Mouse (Mus musculus): ENCODE results near the gene Gm6871.
"Not testable (repeated sequence)": the region's sequence is repeated elsewhere in the genome, so short reads cannot be mapped to it uniquely, and the experiment has no call there.

Gene Gm6871

DNA sequence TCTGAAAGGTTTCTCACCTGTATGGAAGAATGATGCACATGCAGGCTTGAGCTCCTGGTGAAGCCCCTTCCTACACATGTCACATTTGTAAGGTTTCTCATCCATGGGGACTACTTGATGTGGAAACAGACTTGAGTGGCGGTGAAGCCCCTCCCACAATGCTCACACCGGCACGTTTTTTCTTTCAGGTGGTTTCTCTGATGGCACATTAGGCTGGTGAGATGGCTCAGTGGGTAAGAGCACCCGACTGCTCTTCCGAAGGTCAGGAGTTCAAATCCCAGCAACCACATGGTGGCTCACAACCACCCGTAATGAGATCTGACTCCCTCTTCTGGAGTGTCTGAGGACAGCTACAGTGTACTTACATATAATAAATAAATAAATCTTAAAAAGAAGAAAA is at the start of gene Gm6871:
Gm6871 (minus strand) TSS at position 101 of the 400 bp plus-strand sequence.
- not testable (repeated sequence) for DNase-seq (ENCODE audit: low spot score in 2 of 2)

DNA sequence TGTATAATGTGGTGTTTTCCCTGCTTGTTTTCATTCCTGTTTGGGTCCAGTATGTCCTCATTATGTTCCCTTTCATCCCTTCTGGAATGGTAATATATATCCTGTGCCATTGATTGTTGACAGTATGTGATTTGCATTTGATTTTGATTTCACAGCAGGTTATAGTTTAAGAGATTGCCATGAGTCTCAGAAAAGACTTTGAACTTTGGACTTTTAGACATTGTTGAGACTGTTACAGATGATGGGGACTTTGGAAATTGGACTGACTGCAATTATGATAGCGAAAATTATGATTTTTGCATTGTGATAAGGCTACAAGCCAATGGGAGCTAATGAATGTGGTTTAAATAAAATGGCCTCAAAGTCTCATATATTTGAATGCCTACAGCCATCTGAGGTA is 42.8 kb upstream of the Gm6871 start:
- not testable (repeated sequence) for DNase-seq (ENCODE audit: low spot score in 2 of 2)

DNA sequence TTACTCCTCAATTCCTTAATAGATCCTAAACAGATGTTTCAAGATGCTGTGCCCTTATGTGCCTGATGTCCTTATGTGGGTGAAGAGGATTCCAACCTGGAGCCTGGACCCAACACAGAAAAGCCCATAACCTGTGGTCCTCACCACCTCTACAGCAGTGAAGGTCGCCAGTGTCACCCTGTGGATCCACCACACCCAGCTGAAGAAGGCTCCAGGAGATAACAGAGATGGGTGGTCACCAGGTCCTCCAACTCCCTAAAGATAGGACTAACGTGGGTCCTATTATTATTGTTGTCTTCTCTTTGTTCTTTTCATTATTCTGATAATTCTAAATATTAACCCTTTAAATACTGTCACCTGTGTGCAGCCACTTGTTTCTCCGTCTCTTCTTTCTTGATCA is 38.2 kb upstream of the Gm6871 start:
- no peak for DNase-seq (ENCODE audit: low spot score in 2 of 2)

DNA sequence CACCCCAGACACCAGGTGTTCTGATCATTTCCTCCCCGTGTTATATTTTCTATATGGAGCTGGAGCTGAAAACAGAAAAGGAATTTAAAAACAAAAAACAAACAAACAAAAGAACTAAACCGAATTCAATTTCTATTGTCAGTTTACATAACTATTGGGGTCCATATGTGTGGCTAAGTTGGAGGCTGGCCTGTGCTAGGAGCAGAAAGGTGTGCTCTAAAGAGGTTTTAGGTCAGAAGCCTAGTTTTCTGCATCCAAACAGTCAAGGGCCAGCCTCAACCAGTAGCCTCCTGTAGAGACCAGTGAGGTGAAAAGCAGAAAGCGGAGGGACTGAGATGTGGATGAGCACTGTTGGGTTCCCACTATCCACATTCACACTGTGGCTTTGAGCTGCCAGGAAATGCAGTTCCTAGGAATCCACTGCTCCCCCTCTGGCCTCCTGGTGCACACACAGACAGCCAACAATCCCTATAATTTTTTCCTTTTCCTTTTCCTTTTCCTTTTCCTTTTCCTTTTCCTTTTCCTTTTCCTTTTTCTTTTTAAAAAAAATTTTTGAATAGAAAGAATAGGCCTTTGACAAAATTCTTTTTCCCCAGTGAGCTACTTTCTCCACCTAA is 26.6 kb upstream of the Gm6871 start:
- DNase-seq (ENCODE audit: low spot score in 2 of 2), result peak in 1 of 2 experiments; percentile 5

DNA sequence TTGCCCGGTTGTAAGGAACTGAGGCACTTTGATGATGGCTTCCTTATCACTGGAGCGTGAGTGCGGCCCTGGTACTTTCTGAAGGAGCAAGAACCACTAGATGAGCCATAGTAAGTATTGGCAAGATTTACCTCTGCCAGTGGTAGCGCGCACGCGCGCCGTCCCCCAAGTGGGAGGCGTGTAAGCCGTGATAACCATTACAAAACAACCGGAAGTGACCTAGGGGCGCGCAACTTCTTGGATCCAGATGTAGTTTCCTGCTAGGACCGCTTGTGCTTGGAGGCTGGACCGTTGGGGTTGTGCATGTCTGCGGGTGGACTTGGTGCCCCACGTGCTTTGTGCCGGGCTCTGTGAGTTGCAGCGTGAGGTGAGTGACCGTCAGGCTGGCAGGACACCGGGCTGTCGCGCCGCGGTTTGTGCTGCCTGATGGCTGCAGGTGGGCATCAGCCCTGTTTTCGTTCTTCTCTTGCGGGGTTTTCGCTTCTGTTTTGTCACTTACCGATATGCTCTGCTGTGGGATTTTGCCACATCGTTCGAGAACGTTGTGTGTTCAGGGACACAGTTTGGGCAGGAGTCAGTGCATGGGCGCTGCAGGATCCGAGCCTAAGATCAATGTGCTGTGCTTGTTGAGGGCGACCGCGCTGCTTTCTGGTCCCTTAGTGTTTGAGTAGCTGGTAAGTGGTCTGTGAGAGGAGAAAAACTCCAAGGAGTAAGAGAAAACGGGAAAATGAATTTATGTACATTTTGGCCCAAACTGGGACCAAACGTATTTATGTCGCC is 25.8 kb upstream of the Gm6871 start, which contains the start of gene 2610021A01Rik:
2610021A01Rik (plus strand) TSS at position 197 of the 780 bp plus-strand sequence.
- peak; percentile 91 to 94 for DNase-seq (ENCODE audit: low spot score in 2 of 2)

DNA sequence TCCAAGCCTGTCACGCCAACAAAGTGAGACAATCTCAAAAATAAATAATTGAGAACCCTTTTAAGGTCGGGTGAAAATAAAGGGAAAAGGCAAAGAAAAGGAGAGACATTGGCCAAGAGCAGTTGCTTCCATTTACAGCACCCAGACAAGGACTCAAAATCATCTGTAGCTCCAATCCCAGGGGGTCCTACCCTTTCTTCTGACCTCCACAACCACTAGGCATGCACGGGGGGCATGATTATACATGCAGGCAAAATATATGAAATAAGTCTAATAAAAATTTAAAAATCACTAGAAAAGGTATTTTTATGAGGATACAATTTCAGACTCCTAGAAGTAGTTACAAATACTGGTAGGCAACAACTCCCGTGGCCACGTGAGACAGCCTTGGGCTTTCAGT is 25.2 kb upstream of the Gm6871 start:
- DNase-seq (ENCODE audit: low spot score in 2 of 2), result no peak

DNA sequence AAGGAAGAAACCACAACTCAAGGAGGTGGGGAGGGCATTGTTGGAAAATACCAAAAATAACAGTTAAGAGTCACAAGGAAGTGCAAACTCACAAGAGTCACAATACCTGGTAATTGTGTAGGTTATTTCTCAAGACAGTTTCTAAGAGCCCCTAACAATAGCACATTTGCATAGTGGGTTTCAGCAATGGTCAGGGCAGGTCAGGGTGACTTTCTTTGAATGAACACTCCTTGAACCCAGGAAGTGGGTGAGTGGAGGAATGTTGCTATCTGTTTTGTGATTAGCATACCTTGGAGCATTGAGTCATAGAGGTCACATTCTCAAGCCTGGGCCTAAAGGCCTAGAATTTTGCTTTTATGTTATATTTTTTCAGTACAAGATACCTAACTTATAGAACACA is 14.4 kb upstream of the Gm6871 start:
- DNase-seq (ENCODE audit: low spot score in 2 of 2), result not testable (repeated sequence)

DNA sequence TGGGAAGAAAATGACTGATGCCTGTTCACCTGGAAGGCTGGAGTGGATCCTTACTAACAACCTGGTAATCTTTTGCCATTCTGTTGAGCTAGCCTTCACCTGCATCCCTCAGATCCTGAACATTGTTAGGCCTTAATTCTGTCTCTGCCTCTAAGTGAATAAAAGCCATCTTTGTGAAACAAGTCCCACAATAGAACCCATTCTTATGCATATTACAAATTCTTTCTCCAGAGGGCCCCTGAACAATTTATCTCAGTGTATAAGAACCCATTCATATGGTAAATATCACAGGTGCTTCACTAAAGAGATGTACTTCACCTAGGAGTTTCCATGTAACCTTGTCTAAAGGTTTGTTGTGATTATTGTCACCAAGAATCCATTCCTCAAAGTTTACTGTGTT is 8.6 kb upstream of the Gm6871 start:
- DNase-seq (ENCODE audit: low spot score in 2 of 2), result no peak

DNA sequence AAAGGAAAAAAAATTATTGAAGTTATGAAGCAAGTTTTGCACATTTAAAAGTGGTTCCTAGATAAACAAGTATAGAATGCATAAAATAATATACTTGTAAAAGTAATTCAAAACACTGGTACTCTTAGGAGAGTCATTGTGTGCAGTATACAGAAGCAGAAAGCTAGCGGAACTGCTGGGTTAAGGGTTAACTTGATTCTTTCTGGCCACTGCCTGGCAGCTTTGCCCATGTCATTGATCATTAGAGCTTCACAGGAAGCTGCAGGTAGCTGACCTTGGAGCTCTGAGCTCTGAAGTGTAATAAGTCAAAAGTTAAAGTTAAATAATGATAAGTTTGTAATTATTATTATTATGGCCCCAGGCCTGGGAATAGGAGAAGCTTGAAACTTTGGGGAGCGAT is 4.5 kb upstream of the Gm6871 start:
- no peak for DNase-seq (ENCODE audit: low spot score in 2 of 2)

DNA sequence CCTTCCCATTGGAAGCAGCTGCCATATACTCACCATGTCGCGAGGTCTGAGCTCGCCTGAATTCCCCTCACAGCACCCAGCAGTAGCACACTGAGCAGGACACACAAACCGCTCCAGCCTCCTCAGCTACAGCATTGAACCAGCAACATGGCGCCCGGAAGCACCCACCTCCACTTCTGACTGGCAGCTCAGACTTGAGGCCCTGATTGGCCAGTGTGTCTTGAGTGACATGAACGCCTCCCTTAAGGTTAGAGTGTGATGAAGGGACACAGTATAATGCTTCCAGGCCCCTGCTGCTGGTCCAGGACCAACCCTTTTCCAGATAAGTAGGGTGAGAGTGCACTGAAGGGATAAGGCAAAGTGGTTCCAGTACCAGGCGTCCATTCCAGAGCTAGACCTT is 12.8 kb downstream of the Gm6871 start:
- DNase-seq (ENCODE audit: low spot score in 2 of 2), result no peak

DNA sequence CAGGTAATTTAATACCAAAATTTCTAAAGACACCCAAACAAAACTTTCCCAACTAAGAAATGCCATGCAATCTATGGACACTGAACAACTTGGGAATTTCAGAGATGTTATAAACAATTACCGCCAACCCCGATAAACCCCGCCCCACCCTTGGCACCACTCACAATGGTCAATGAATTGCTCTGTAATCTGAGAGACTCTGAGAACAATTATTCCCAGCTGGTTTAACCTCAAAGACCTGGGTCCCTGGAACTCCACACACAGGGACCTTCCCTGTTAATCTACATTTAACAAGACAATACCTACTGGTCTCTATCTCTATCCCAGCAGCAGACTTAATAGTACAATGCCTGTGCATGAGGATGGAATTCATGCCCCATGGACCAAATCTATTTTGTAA is 60.8 kb downstream of the Gm6871 start:
- no peak for DNase-seq (ENCODE audit: low spot score in 2 of 2)

DNA sequence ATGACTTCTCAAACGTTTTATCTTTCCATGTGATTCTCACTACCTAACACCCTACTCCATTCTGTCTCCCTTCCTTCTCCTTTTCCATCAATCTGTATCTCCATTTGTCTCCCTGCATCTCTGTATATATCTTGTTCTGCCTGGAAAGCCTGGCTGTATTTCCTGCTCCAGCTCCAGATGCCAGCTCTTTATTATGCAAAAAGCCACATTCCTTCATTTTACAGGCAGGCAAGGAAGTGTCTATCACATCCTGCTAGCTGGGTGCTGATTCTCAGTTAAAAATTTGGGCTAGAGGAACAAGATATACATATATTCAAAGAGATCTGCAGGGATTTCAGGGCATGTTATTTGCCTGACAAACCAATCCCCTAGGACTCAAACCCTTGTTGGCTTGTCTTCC is 61.3 kb downstream of the Gm6871 start:
- DNase-seq (ENCODE audit: low spot score in 2 of 2), result no peak

DNA sequence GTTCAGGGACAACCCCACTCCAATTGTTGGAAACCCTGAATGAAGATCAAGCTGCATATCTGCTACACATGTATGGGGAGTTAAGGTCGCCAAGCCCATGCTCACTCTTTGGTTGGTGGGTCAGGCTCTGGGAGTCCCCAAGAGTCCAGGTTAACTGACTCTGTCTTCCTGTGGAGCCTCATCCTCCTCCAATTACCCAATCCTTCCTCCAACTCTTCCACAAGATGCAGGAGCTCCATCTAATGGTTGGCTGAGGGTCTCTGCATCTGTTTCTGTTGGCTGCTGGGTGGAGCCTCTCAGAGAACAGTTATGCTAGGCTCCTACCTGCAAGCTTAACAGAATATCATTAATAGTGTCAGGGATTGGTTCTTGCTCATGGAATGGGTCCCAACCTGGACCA is 71.1 kb downstream of the Gm6871 start:
- no peak for DNase-seq (ENCODE audit: low spot score in 2 of 2)

DNA sequence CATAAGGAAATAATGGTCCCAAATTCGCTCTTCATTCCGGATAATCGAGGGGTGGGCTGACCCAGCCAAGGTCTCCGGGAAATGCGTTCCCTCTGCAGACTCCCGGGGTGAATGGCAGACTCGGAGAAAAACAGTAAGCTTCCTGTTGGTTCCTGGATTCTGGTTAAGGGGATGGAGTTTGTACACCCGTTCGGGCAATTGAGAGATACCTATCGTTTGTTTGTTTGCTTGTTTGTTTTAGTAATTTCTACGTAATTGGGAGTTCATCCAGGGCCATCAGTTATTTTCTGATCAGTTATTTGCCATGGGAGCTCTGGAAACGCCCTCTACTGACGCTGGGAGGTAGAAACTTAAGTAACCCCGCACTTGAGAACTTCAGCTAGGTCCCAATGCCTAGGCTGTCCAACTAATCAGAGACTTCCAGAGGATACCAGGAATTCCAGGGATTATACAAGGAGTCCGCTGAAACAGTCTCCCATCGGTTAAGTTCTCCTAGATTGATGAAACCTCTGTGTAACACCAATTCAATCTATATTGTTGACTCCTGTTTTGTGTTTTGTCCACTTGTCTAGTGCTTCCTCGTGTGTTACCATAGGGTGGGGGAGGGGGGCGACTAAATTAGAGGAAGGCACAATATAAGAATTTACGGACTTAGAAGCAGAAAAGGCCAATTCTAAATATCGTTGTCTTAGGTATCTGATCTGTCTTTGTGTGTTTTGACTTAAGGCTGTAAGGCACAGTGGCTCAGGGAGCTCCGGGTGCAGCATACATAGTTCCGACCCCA is 73.1 kb downstream of the Gm6871 start:
- DNase-seq (ENCODE audit: low spot score in 2 of 2), result peak; percentile 49 to 64

DNA sequence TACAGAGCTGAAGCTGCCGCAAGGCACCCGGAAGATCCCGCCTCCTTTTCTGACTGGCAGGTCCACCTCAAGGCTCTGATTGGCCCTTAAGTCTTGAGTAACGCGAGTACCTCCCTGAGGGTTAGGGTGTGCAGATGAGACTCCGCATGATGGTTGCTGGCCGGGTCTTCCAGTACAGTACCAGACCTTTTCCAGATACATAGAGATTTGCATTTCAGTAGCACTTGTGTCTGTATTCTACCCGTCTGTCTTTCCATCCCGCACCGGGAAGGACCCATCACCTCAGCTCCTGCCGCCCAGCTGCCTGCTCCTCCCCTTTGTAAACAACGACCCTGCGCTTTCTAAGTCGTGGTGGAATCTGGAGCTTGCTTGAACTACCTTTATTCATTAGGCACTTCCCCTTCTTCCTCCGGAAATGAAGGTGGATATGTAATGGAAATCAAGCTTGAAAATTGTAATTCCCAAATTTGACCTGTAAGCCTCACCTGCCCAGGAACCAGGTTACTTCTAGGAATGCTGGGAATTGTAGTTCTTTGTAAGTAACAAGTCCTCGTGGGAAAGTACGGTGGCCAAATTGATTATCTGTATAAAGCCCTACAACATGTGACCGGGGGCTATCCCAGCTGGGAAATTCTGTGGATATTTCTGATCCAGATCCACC is 73.9 kb downstream of the Gm6871 start, which contains the start of the genes Gm20449 and AW146154:
Gm20449 (minus strand) TSS at position 29 of the 661 bp plus-strand sequence.
AW146154 (minus strand) TSS at position 502 of the 661 bp plus-strand sequence.
- peak; percentile 98 to 99 for DNase-seq (ENCODE audit: low spot score in 2 of 2)

DNA sequence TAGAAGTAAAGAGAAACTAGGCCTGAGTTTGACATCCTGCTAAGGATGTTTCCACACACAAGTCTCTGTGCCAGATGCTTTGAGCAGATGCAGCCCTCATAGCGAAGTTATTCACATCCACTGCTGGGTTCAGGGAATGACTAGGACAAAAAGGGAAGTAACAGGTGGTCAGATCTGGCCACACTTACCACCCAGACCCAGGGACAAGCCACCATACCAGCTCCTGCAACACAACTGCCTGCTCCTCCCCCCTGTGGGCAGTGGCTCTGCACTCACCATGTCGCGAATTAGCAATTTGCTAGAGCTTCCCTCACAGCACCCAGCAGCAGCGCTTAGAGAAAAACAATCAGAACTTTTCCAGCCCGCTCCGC is 74.5 kb downstream of the Gm6871 start:
- DNase-seq (ENCODE audit: low spot score in 2 of 2), result not testable (repeated sequence)

DNA sequence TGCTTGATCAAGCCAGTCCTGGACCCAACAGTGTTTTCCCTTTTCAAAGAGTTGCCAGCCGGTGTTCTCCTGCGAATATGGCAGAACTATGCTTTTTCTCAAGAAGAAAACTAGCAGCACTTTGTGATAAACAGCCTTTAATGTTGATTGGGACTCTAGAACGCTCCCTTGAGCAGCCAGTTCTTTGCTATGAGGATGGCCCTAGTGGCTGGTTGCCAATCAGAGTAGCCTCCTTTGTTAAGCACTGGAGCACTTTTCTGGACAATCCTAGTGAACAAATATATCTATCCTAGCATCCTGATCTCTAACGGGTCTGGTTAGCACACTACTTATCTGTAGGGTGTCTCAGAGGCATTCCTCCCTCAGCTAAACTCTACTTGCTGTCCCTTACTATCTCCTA is 75.0 kb downstream of the Gm6871 start:
- DNase-seq (ENCODE audit: low spot score in 2 of 2), result not testable (repeated sequence)

DNA sequence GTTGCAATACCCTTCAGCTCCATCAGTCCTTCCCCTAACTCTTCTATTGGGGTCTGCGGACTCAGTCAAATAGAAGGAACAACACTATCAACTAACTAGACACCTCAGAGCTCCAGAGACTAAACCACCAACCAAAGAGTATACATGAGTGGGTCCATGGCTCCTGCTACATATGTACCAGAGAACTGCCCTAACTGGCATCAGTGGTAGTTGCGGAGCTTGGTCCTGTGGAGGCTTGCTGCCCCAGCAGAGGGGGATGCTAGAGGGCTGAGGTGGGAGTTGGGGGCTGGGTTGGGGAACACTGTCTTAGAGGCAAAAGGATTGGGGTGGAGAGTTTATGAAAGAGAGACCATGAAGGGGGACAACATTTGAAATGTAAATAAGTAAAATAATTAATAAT is 75.6 kb downstream of the Gm6871 start:
- DNase-seq (ENCODE audit: low spot score in 2 of 2), result no peak

Data from right cerebral cortex, postnatal 36 days (tissue).